Mouse (Mus musculus): ENCODE measurements at regions not wholly inside any gene's neighbourhood (a gene's known extent, or its start where the extent isn't known, plus 50 kb on each side); places are given as distances from the start of the nearest gene placed in this dataset.

DNA sequence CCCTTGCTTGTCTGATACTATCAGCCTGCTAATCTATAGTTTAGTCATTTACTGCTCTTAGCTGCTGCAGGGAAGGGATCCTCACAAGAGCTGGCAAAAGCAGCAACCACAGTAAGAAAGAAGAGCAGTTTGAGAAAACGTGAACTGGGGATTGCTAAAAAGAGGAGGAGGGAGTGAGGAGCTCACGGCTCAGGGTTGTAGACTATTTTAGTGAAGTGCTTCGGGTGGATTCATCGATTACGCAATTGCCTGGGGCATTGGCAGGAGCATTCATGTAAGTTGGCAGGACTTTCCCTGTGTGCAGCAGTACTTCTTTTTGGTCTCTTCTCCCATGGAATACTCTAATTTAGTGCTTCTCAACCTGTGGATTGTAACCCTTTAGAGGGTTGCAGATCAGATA lies 157.1 kb downstream of the Csl start:
- no peak for TF ChIP-seq GATA4 (IDR thresholded peaks at IDR 0.05; ENCODE audit: insufficient replicate concordance, low read length)

DNA sequence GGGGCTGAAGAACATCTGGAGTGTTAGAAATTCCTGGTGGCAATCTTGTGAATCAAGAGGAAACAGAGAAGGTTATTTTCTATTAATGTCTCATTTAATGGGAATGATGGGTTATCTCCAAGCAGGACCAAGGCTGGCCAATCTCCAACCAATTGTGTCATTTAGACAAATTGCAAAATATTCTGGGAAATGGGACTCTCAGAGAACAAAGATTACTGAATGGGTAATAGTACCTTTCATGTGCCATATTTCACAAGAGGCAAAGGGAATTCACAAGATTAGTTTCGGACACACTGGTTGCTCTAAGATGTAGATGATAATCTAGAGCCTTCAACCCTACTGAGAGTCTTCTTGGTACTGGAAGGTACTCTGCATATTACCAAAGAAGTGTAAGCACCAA lies 155.3 kb downstream of the Csl start:
- no peak for TF ChIP-seq GATA4 (IDR thresholded peaks at IDR 0.05; ENCODE audit: insufficient replicate concordance, low read length)

DNA sequence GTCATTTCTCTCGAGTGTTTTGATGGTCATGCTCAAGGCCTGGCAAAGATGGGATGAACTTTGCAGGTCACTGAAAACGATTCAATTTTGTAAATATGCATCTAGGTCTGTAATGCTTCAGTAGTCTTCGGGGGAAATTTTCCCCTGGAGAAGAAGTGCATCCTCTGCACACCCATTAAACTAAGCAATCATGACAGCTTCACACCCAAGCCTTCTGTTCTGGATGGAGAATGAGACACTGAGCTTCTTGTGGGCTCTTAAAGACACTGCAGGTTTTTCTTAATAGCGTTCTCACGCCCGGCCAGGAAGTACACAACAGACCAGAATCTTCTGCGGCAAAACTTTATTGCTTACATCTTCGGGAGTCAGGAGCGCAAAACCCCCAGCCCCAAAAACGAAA lies 151.0 kb downstream of the Csl start:
- TF ChIP-seq GATA4 (IDR thresholded peaks at IDR 0.05; ENCODE audit: insufficient replicate concordance, low read length), result no peak

DNA sequence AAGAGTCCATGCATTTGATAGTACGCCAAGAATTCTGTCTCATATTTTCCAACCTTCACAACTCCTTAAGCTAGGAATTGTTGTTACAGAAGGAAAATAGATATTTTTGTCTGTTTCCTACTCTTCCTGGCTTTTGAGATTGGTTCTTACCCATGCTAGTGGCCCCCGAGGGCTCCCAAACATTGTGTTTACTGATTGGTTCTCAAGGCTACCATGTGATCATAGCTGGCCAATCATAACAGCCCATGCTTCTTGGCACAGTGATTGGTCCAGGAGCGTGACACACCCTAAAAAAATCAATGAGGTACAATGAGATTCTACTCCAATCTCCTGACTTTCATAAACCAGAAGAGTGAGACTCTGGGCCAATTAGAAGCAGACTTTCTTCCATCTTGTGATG lies 150.0 kb downstream of the Csl start:
- TF ChIP-seq GATA4 (IDR thresholded peaks at IDR 0.05; ENCODE audit: insufficient replicate concordance, low read length), result no peak

DNA sequence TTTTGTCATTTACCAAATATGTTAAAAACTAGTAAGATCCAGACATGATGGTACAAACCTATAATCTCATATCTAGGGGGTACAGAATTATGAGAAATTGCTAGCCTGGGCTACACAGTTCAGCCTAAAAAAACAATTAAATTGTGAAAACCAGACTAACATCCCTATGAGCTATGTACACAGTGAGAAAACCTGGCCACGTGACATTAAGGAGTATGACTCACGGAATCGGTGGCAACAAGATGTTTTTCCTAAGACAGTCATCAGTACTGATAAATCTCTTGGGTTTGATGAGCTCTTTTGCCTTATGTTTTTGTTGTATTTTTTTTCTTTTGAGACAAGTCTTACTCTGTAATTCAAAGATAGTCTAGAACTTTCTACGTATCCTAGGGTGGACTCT lies 148.6 kb downstream of the Csl start:
- TF ChIP-seq GATA4 (IDR thresholded peaks at IDR 0.05; ENCODE audit: insufficient replicate concordance, low read length), result no peak

DNA sequence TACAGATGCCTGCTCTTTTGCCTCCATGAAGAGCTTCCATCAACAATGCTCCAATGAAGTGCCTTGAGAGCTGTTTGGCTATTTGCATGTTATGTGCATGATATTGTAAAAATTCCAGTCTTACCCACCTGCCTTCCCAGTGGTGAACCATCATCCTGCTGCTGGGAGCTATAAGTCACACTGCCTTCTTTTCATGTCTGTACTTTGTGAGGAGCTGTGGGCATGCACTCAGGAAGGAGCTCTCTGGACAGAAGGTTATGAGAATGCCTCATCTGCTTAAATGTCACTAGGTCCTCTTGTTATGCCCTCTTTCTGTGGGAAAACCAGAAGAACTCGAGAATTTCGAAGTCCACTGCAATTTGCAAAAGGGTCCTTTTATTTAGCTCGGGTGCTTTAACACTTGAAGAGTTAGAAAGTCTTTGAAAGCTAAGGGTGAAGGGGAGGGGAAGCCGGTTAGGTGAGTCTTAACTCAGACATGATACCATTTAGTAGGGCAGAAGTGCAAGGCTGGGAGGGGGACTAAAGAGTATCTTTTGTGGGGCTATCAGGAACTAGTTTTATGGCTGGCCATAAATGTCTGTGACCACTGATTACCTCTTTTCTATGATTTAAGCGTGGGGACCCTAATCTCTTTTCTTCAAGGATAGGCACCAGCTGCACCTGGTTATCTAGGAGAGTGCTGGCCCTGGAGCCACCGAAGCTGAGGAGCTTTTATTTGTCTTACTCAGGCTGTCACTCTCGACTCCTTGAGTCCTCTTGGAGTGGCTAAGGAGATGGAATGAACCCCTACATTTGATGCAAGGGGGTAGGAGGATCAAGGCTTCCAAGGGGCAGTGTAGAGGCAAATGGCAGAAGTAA lies 144.8 kb downstream of the Csl start:
- TF ChIP-seq GATA4 (IDR thresholded peaks at IDR 0.05; ENCODE audit: insufficient replicate concordance, low read length), result no peak

DNA sequence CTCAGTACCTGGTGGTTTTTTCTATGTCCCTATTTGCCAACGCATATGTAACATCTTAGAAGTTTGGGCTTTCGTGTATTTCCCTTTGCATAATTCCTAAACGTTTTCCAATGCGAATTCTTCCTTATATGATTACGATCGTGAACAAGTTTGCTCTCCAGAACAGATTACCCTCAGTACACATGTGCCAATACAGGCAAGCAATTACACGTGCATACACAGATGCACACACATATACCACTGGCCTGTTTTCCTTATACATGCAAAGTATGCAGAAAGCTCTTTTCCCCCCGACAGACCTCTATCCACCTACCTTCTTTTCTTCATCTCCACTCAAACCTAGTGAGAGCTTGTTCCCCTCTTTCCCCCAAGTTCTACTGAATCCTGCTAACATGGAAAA lies 144.1 kb downstream of the Csl start:
- no peak for TF ChIP-seq GATA4 (IDR thresholded peaks at IDR 0.05; ENCODE audit: insufficient replicate concordance, low read length)

DNA sequence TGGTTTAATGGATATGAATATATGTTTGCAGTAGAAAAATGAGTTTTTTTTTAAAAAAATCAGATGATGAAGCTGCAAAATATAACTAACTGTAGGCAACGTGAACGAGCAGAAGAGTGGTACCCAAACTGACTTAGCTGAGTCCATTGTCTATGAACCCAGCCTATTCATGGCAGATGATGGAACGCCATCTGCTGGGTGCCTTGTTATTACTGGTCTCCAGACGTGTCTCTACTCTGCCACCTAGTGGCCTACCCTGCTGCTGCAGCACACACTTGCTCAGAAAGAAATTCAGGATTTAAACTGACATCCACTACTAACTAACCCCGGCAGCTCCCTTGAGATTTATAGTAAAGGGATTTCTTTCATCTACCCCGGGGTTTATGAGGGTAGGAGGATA lies 143.7 kb downstream of the Csl start:
- TF ChIP-seq GATA4 (IDR thresholded peaks at IDR 0.05; ENCODE audit: insufficient replicate concordance, low read length), result no peak

DNA sequence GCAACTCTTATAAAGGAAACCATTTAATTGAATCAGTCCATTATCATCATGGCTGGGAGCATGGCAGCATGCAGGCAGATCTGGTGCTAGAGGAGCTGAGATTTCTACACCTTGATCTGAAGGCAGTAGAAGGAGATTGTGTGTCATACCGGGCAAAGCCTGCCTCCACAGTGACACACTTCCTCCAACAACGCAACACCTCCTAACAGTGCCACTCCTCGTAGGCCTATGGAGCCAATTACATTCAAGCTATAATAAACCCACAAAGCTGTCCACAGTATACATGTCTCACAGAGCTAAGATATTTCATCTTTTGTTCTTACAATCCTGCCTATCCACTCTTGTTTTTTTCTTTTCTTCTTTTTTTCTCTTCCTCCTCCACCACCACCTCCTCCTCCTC lies 141.8 kb downstream of the Csl start:
- no peak for TF ChIP-seq GATA4 (IDR thresholded peaks at IDR 0.05; ENCODE audit: insufficient replicate concordance, low read length)

DNA sequence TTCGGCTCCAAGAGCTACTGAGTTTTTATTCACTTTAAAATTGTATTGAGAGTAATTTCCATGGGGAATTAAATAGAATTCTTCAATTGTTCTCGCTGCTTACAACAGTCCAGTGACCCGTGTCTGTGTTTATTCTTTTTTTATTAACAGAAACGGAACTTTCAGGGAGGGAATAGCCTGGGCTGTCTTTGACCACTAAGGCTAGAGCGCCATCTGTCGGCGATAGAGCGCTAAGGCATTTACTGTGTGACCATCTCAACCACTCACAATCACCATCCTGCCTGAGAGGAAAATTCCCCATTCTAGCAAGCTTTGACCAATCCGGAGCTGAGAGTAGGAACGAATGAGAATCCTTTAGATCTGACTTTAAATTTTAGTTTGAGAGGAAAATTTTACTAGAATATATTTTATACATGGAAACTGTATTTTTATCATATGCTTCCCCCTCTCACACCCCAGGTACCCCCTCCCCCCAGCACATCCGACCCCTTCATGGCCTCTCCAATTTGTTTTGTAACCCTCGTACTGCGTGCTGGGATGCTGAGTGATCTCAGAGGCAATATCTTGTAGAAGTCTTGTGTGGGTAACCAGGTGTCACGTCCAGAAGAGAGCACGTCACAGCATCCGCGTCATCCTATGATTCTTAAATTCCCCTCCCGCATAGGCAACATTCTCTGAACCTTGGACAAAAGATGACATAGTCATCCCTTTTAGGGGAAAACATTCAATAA lies 139.9 kb downstream of the Csl start:
- no peak for TF ChIP-seq GATA4 (IDR thresholded peaks at IDR 0.05; ENCODE audit: insufficient replicate concordance, low read length)

DNA sequence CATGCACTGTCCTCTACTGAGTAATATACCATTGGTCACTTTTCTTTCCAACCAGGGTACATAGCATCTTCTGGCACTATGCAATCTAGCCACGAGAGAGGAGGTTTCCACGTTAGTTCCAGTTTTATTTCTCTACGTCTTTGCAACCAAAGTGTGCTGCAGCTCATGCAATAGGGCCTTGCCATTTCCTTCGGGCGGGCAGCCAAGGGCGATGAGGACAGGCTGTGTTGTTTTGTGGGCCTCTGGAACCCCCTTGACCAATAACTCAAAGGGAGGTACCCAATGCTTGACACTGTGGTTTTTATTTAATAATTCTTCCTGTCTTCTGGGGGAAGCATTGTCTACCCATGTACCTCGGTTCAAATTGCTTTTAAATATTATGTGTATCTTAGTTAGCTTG lies 139.0 kb downstream of the Csl start:
- no peak for TF ChIP-seq GATA4 (IDR thresholded peaks at IDR 0.05; ENCODE audit: insufficient replicate concordance, low read length)

DNA sequence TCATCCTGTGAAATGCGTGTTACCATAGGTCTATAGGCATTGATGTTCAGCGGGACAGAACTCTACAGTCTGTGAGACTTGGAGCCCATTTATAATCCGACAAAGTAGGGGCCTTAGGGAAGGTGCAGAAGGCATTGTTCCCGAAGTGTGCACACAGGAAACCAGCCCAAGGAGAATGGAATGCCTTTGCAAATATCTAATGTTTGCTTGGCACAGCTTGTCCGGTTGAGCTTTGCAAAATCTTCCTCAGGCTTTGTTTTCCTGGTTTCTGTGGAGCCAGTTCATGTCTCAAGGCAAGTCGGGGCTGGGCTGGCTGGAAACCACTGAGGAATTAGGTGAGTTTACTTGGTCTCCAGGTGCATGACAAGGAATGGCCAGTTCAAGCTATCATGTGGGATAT lies 132.1 kb downstream of the Csl start:
- no peak for TF ChIP-seq GATA4 (IDR thresholded peaks at IDR 0.05; ENCODE audit: insufficient replicate concordance, low read length)

DNA sequence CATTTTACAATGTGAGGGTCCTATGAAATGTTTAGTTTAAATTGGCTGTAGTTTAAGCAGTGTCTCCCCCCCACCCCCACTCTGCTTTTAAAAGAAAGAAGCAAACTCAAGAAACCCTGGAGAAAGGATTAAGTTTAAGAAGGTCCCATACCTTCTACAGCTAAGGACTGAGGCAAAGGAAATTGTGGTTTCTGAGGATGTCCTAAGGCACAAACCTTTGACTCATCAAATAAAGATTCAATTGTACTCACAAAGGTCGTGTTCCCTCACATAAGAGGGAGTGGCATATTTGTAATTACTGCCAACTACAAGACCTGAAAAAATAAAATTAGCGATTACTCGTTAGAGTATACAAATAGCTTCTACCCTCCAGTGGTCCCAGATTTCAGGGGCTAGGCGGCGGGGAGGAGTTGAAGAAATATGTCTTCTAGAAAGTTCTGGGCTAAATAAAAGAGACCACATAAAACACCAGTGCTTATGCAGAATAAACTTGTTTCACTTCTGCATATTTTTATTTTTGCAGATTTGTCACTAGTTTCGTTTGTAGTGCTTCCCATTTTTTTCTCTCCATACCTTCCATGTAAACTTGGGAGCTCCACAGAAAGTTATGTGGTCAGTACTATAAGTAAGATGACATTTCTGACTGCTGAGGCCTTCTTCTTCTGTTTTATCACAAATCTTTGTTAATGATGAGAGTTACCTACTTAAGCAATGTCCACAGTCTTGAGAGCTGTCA lies 127.0 kb downstream of the Csl start:
- no peak for TF ChIP-seq GATA4 (IDR thresholded peaks at IDR 0.05; ENCODE audit: insufficient replicate concordance, low read length)

DNA sequence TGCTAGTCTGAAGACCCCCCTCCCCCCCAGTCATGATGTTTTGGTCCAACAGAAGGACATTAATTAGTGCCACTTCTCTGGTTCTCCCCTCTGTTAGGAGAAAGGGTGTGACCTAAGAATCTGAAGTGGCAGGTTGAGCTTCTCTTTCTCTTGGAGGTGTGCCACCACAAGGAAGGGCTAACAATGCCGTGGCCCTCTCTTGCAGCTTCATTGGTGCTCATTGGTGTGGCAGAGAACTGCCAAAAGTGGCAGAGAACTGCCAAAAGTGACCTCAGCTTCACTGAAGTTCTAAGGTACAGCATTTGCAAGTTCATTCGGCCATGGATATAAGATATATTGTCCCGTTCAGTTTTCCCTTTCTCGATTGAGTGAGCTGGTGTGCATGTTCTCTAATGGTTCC lies 123.7 kb downstream of the Csl start:
- no peak for TF ChIP-seq GATA4 (IDR thresholded peaks at IDR 0.05; ENCODE audit: insufficient replicate concordance, low read length)

DNA sequence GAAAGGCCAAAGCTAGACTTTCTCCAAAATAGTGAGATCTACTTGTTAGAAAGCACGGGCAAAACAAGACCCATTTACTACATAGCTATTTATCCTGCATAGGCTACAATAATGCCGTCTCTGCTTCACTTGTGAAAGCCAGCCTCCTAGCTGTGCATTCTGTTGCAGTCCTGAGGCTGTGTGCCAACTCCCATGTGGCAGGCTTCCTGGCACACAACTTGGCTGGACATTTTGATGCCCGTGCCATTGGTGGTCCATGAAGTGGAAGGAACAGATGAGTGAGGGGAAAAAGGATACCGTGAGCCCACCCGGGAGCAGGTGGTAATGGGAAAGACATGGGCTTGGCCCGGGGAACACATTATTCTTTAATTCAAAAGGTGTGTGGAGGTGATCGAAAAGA lies 120.4 kb downstream of the Csl start:
- no peak for TF ChIP-seq GATA4 (IDR thresholded peaks at IDR 0.05; ENCODE audit: insufficient replicate concordance, low read length)

DNA sequence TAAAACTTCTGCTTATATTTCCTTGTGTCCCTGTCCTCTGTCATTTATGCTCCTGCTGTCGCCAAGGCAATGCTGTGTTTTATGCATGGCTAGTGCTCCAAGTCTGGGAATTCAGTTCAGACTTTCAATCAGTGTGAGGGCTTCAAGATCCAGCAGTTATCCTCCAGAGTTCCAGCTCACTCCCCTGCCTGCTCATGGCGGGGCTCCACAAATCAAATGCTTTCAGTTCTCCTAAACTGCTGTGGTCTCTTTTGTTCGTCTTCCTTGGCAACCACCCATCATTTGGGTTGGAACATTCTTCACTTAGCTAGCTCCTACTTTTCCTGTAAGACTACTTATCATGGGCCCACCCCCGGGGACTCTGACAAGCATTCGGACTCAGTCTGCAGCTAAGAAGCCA lies 120.0 kb downstream of the Csl start:
- TF ChIP-seq GATA4 (IDR thresholded peaks at IDR 0.05; ENCODE audit: insufficient replicate concordance, low read length), result no peak
